Mouse (Mus musculus) hindbrain, embryonic 13.5 days (tissue): ENCODE results near the gene Nacc1. TPM values are rescaled to one million over a fixed set of nuclear protein-coding genes. Genes with fewer than 3 reads are reported as not detected.

Experiments
- ATAC-seq: fragments of 200-750 bp; cut with Nextera tagmentation; 2 replicates; pipeline ENCODE4 v1.8.0; 2017; ENCODE audit warnings: moderate TSS enrichment; ENCODE audit not compliant: low FRiP score
- H3K27ac ChIP-seq: fragments of 300-500 bp; sonication (generic); 2 replicates; pipeline ENCODE4 v1.5.1; 2015; ENCODE audit warnings: inconsistent platforms, mild to moderate bottlenecking, moderate library complexity
- H3K27me3 ChIP-seq: fragments of 300-500 bp; sonication (generic); 2 replicates; pipeline ENCODE4 v1.6.1; 2015; ENCODE audit warnings: mild to moderate bottlenecking, inconsistent platforms
- H3K36me3 ChIP-seq: fragments of 300-500 bp; sonication (generic); 2 replicates; pipeline ENCODE4 v1.6.1; 2015; ENCODE audit warnings: mild to moderate bottlenecking, inconsistent platforms
- H3K4me1 ChIP-seq: fragments of 300-500 bp; sonication (generic); replicated peaks from 2 replicates; pipeline ENCODE4 v1.6.1; 2015; ENCODE audit warnings: inconsistent platforms
- H3K4me2 ChIP-seq: fragments of 300-500 bp; sonication (generic); 2 replicates; pipeline ENCODE4 v1.6.1; 2015; ENCODE audit warnings: inconsistent platforms, mild to moderate bottlenecking, moderate library complexity
- H3K4me3 ChIP-seq: fragments of 300-500 bp; sonication (generic); 2 replicates; pipeline ENCODE4 v1.5.1; 2015; ENCODE audit warnings: mild to moderate bottlenecking, inconsistent platforms
- H3K9ac ChIP-seq: fragments of 300-500 bp; sonication (generic); 2 replicates; pipeline ENCODE4 v1.6.1; 2015; ENCODE audit warnings: mild to moderate bottlenecking, inconsistent platforms
- H3K9me3 ChIP-seq: fragments of 300-500 bp; sonication (generic); 2 replicates; pipeline ENCODE4 v1.6.1; 2016; ENCODE audit warnings: inconsistent platforms
- WGBS: fragments of 180-500 bp; shearing (Covaris S2); methylation state at CpG from one replicate; pipeline ENCODE4 v1.1.7; 2015; 5-methylcytosine and 5-hydroxymethylcytosine counted together
- polyA plus RNA-seq: library from polyadenylated mRNA; unstranded; fragments of >200 nt; fragmentation: Nextera tagmentation; extraction: Ambion mirVana; gene quantifications from 2 replicates; pipeline ENCODE4 v1.2.1, GENCODE M21; 2015

Gene Nacc1
- polyA plus RNA-seq, result 13.7 and 14.4 TPM in 2 replicates

DNA sequence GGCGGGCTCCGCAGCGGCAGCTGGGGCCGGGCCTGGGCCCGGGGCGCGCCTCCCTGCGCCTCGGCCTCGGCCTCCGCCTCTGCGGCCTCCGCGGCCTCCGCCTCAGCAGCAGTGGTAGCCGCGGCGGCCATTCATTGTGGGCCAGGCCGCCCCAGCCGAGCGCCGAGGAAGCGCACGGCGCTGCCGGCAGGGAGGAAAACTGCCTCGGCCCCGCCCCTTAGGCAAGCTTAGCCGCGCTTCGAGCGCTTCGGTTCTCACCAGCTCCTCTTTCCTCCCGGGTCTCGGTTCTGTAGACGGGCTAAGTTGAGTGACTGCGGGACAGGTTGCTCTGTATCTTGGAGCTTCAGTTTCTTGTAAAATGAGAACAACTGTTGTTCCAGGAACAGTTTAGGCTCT, at the start of gene Nacc1:
Gene Nacc1 (minus strand): TSS at position 158 of the 396 bp plus-strand sequence.
- Histone ChIP-seq H3K4me3 (peak within 1 kb of the TSS; percentile 100), H3K27ac (peak within 1 kb of the TSS; percentile 89), H3K27me3 (no peaks in the 10 kb centered on the region), H3K4me2 (peak within 1 kb of the TSS; percentile 95), H3K9ac (peak within 1 kb of the TSS; percentile 99), H3K9me3 (no peaks in the 10 kb centered on the region), H3K36me3 (peaks cover 17% of the 10 kb centered on the region), H3K4me1 (peaks cover 56% of the 10 kb centered on the region)
- ATAC-seq, result peak; percentile 78
- WGBS, result 0% methylated on average over 37 of the region's 37 CpGs

- Histone ChIP-seq H3K9me3 (no peaks in the 10 kb centered on the region), H3K36me3 (no peaks in the 10 kb centered on the region), H3K27me3 (peaks cover 92% of the 10 kb centered on the region), H3K27ac (no peak overlapping the region), H3K4me2 (no peak overlapping the region), H3K4me1 (peaks cover 89% of the 10 kb centered on the region), H3K9ac (0 out of 2 replicates have a peak overlapping the region, but pooled peaks have one; percentile 21), H3K4me3 (no peak overlapping the region)
- 69% methylated on average over 4 of the region's 4 CpGs for WGBS
- no peak for ATAC-seq
Observed at GRCm38 (mm10) chr8:84736521-84736920, 48.9 kb upstream of the Nacc1 start.

DNA sequence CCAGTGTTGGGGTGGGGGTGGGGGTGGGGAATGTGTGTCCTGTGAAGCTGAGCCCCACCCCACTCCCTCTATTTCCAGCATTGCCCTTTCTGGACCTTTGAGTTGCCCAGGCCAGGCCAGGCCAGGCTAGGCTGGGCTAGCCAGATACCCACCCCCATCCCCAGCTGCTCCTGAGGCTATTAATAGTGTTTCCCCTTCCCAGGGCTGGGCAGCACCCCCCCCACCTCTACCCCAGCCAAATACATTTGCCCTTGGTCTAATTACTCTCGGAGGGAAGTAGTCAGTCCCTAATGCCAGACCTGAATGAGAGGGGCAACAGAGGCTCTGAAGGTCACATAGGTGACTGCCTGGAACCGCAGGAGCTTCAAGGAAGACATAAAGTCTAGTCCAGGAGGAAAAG, 47.9 kb upstream of the Nacc1 start:
- no peak overlapping the region for H3K4me3 ChIP-seq
- no peaks in the 10 kb centered on the region for H3K9me3 ChIP-seq
- no peak overlapping the region for H3K9ac ChIP-seq
- no peaks in the 10 kb centered on the region for H3K36me3 ChIP-seq
- ATAC-seq, result no peak
- peaks cover 89% of the 10 kb centered on the region for H3K4me1 ChIP-seq
- 58% methylated on average over 2 of the region's 2 CpGs for WGBS
- no peak overlapping the region for H3K4me2 ChIP-seq
- no peak overlapping the region for H3K27ac ChIP-seq
- H3K27me3 ChIP-seq, result peaks cover 87% of the 10 kb centered on the region

GRCm38 (mm10) chr8:84734680-84735079, 47.0 kb upstream of the Nacc1 start:
- Histone ChIP-seq H3K27me3 (peaks cover 84% of the 10 kb centered on the region), H3K4me3 (no peak overlapping the region), H3K4me2 (no peak overlapping the region), H3K9ac (no peak overlapping the region), H3K9me3 (no peaks in the 10 kb centered on the region), H3K4me1 (peaks cover 89% of the 10 kb centered on the region), H3K36me3 (no peaks in the 10 kb centered on the region), H3K27ac (no peak overlapping the region)
- WGBS, result 92% methylated on average over 2 of the region's 2 CpGs
- ATAC-seq, result no peak

- Histone ChIP-seq H3K27ac (peak overlapping the region; percentile 90), H3K9me3 (no peaks in the 10 kb centered on the region)
Observed at GRCm38 (mm10) chr8:84733959-84734358, 46.3 kb upstream of the Nacc1 start.

GRCm38 (mm10) chr8:84732996-84733395, 45.3 kb upstream of the Nacc1 start:
- no peak for ATAC-seq
- 50% methylated on average over 6 of the region's 6 CpGs for WGBS
- Histone ChIP-seq H3K9ac (peak overlapping the region; percentile 39; the same call in 1 of the 2 replicates), H3K4me1 (peaks cover 90% of the 10 kb centered on the region), H3K36me3 (no peaks in the 10 kb centered on the region), H3K27me3 (peaks cover 70% of the 10 kb centered on the region), H3K4me2 (no peak overlapping the region), H3K27ac (peak overlapping the region; percentile 90), H3K9me3 (no peaks in the 10 kb centered on the region), H3K4me3 (no peak overlapping the region)

More at GRCm38 (mm10) chr8:84733959-84734358, 46.3 kb upstream of the Nacc1 start:
- Histone ChIP-seq H3K27me3 (peaks cover 77% of the 10 kb centered on the region), H3K9ac (0 out of 2 replicates have a peak overlapping the region, but pooled peaks have one; percentile 29), H3K4me1 (peaks cover 90% of the 10 kb centered on the region), H3K4me2 (no peak overlapping the region), H3K4me3 (no peak overlapping the region), H3K36me3 (no peaks in the 10 kb centered on the region)
- WGBS, result 78% methylated on average over 6 of the region's 6 CpGs
- ATAC-seq, result no peak

GRCm38 (mm10) chr8:84732545-84732944, 44.9 kb upstream of the Nacc1 start:
- no peak overlapping the region for H3K4me3 ChIP-seq
- WGBS, result 72% methylated on average over 5 of the region's 5 CpGs
- no peaks in the 10 kb centered on the region for H3K9me3 ChIP-seq
- H3K4me2 ChIP-seq, result no peak overlapping the region
- H3K36me3 ChIP-seq, result no peaks in the 10 kb centered on the region
- H3K27ac ChIP-seq, result peak overlapping the region; percentile 90
- H3K27me3 ChIP-seq, result peaks cover 66% of the 10 kb centered on the region
- ATAC-seq, result no peak
- peak overlapping the region; percentile 39; the same call in 1 of the 2 replicates for H3K9ac ChIP-seq
- H3K4me1 ChIP-seq, result peaks cover 88% of the 10 kb centered on the region

- H3K9me3 ChIP-seq, result no peaks in the 10 kb centered on the region
- WGBS, result 55% methylated on average over 11 of the region's 11 CpGs
- H3K4me1 ChIP-seq, result peaks cover 89% of the 10 kb centered on the region
- H3K36me3 ChIP-seq, result peaks cover 7% of the 10 kb centered on the region; the same call in 1 of the 2 replicates
- peaks cover 60% of the 10 kb centered on the region for H3K27me3 ChIP-seq
- no peak overlapping the region for H3K4me2 ChIP-seq
- 0 out of 2 replicates have a peak overlapping the region, but pooled peaks have one; percentile 20 for H3K9ac ChIP-seq
- H3K4me3 ChIP-seq, result no peak overlapping the region
- no peak; the same call in 1 of the 2 replicates for ATAC-seq
- H3K27ac ChIP-seq, result peak overlapping the region; percentile 90
Observed at GRCm38 (mm10) chr8:84731371-84732177, 43.9 kb upstream of the Nacc1 start.

- Histone ChIP-seq H3K27me3 (peaks cover 52% of the 10 kb centered on the region), H3K9me3 (no peaks in the 10 kb centered on the region), H3K4me2 (no peak overlapping the region), H3K27ac (peak overlapping the region; percentile 90), H3K9ac (peak overlapping the region; percentile 20; the same call in 1 of the 2 replicates), H3K36me3 (peaks cover 12% of the 10 kb centered on the region; the same call in 1 of the 2 replicates), H3K4me3 (no peak overlapping the region), H3K4me1 (peaks cover 89% of the 10 kb centered on the region)
- no peak; the same call in 1 of the 2 replicates for ATAC-seq
- WGBS, result 29% methylated on average over 9 of the region's 9 CpGs
Observed at GRCm38 (mm10) chr8:84730541-84731370, 43.1 kb upstream of the Nacc1 start.

- Histone ChIP-seq H3K4me2 (no peak overlapping the region), H3K9me3 (no peaks in the 10 kb centered on the region), H3K36me3 (peaks cover 12% of the 10 kb centered on the region; the same call in 1 of the 2 replicates), H3K9ac (no peak overlapping the region), H3K27ac (peak overlapping the region; percentile 90), H3K4me1 (peaks cover 89% of the 10 kb centered on the region), H3K4me3 (no peak overlapping the region), H3K27me3 (peaks cover 50% of the 10 kb centered on the region)
- ATAC-seq, result no peak
- 86% methylated on average over 16 of the region's 16 CpGs for WGBS
Observed at GRCm38 (mm10) chr8:84729921-84730362, 42.3 kb upstream of the Nacc1 start.

DNA sequence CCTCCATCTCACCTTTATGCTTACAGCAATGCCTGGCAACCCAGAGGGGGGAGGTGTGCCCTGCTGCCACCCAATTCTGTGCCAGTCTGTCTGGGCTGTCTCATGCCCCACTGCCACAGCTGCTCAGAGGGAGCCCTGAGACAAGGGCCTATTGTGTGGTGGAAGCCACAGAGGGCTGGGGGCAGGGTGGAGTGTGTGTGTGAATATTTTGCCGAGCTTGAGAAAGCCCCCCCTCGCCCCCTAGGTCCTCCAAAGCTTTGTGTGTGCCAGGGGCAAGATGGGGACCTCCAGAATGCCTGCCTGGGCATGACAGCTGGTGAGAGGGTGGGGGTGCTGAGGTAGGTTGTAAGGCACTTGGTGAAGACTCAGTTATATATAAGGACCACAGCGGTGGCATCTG, 40.8 kb upstream of the Nacc1 start:
- H3K9me3 ChIP-seq, result no peaks in the 10 kb centered on the region
- H3K9ac ChIP-seq, result no peak overlapping the region
- peaks cover 95% of the 10 kb centered on the region for H3K4me1 ChIP-seq
- peak; percentile 68 for ATAC-seq
- 0 out of 2 replicates have a peak overlapping the region, but pooled peaks have one; percentile 1 for H3K4me2 ChIP-seq
- H3K4me3 ChIP-seq, result no peak overlapping the region
- peak overlapping the region; percentile 90 for H3K27ac ChIP-seq
- peaks cover 47% of the 10 kb centered on the region for H3K27me3 ChIP-seq
- peaks cover 12% of the 10 kb centered on the region; the same call in 1 of the 2 replicates for H3K36me3 ChIP-seq
- WGBS, result 48% methylated on average over 3 of the region's 3 CpGs

- WGBS, result 24% methylated on average over 3 of the region's 3 CpGs
- Histone ChIP-seq H3K4me2 (no peak overlapping the region), H3K9ac (no peak overlapping the region)
Observed at GRCm38 (mm10) chr8:84725941-84726259, 38.2 kb upstream of the Nacc1 start.

More at GRCm38 (mm10) chr8:84725941-84726259, 38.2 kb upstream of the Nacc1 start:
- peaks cover 48% of the 10 kb centered on the region for H3K27me3 ChIP-seq
- peaks cover 18% of the 10 kb centered on the region for H3K36me3 ChIP-seq
- no peak overlapping the region for H3K4me3 ChIP-seq
- H3K9me3 ChIP-seq, result no peaks in the 10 kb centered on the region
- peak overlapping the region; percentile 89 for H3K27ac ChIP-seq
- ATAC-seq, result no peak
- peaks cover 82% of the 10 kb centered on the region for H3K4me1 ChIP-seq
